Mouse (Mus musculus) midbrain, embryonic 14.5 days (tissue): Measurements from ENCODE around the gene Gls. TPM values are rescaled to one million over a fixed set of nuclear protein-coding genes. Genes with fewer than 3 reads are reported as not detected.
A peak's percentile ranks its signal among the peaks of the same experiment; 100 is the strongest.

ENCODE experiments used
- ATAC-seq: fragments of 200-750 bp; cut with Nextera tagmentation; 2 replicates; pipeline ENCODE4 v1.8.0; 2017; ENCODE audit warnings: moderate number of reproducible peaks, moderate library complexity; ENCODE audit not compliant: low FRiP score, low TSS enrichment
- DNase-seq: peaks from one replicate; pipeline ENCODE4 v3.0.0-alpha.2; 2015
- H3K27ac ChIP-seq: fragments of 300-500 bp; sonication (generic); replicated peaks from 2 replicates; pipeline ENCODE4 v1.5.1; 2014; ENCODE audit warnings: mild to moderate bottlenecking, low read depth, low read length, moderate library complexity
- H3K27me3 ChIP-seq: fragments of 300-500 bp; sonication (generic); 2 replicates; pipeline ENCODE4 v1.6.1; 2014; ENCODE audit warnings: low read length, control low read depth, mixed read lengths; ENCODE audit not compliant: control insufficient read depth, insufficient read depth
- H3K36me3 ChIP-seq: fragments of 300-500 bp; sonication (generic); 2 replicates; pipeline ENCODE4 v1.6.1; 2014; ENCODE audit warnings: low read length, control low read depth; ENCODE audit not compliant: control insufficient read depth, insufficient read depth
- H3K4me1 ChIP-seq: fragments of 300-500 bp; sonication (generic); 2 replicates; pipeline ENCODE4 v1.6.1; 2014; ENCODE audit warnings: mild to moderate bottlenecking, antibody characterized with exemption, low read length, control low read depth; ENCODE audit not compliant: control insufficient read depth, insufficient read depth
- H3K4me2 ChIP-seq: fragments of 300-500 bp; sonication (generic); 2 replicates; pipeline ENCODE4 v1.6.1; 2014; ENCODE audit warnings: mild to moderate bottlenecking, low read length, moderate library complexity
- H3K4me3 ChIP-seq: fragments of 300-500 bp; sonication (generic); replicated peaks from 2 replicates; pipeline ENCODE4 v1.5.1; 2014; ENCODE audit warnings: low read depth, low read length
- H3K9ac ChIP-seq: fragments of 300-500 bp; sonication (generic); replicated peaks from 2 replicates; pipeline ENCODE4 v1.6.1; 2014; ENCODE audit warnings: mild to moderate bottlenecking, low read length, moderate library complexity
- H3K9me3 ChIP-seq: fragments of 300-500 bp; sonication (generic); 2 replicates; pipeline ENCODE4 v1.6.1; 2016; ENCODE audit warnings: low read length, control low read depth, mixed read lengths; ENCODE audit not compliant: control insufficient read depth
- WGBS: fragments of 180-500 bp; shearing (Covaris S2); extraction: QIAGEN DNeasy Blood & Tissue Kit; methylation state at CpG from one replicate; pipeline ENCODE4 v1.1.7; 2014; 5-methylcytosine and 5-hydroxymethylcytosine counted together
- polyA plus RNA-seq: library from polyadenylated mRNA; unstranded; fragments of >200 nt; fragmentation: Nextera tagmentation; extraction: Ambion mirVana; gene quantifications from 2 replicates; pipeline ENCODE4 v1.2.1, GENCODE M21; 2014

The Gls gene
- polyA plus RNA-seq, 1 experiment from 2014 or later: 67.1 TPM

DNA sequence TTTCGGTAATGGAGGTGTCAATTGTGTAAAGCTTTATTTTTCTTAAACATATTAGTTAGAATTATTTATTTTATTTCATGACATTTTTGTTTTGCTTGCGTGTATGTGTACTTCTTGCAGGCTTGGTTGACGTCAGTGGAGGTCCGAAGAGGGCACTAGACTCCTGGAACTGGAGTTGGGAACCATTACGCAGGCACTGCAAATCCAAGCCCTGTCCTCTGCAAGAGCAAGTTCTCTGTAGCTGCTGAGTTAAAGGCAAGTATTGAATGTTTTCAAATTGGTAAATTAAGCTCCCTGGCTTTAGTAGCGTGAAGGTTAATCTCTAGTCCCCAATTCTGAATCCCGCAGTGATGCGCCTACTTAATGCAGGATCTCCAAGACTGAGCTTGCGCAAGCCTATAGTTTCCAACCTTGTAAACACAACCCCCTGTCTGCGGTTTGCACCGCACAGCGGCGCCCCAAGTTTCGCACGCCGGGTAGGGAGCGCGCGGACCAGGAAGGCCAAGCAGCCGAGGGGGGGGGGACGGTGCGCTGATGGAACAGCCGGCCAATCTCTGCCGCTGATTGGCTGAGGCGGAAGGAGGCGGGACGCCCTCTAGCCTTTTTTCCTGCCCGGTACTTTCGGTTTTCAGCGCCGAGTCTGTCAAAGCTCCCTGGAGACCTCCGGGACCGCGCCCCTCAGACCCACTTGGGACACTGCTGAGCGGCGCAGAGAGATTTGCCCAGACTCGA lies 114.0 kb downstream of the Gls start, which contains the start of gene Stat1:
Stat1 (plus strand) TSS at position 581 of the 732 bp plus-strand sequence.
- Histone ChIP-seq H3K9ac (peak within 1 kb of the TSS; percentile 70), H3K9me3 (no peaks in the 10 kb centered on the region), H3K4me3 (peak within 1 kb of the TSS; percentile 81), H3K27ac (peak within 1 kb of the TSS; percentile 73), H3K4me1 (no peaks in the 10 kb centered on the region), H3K36me3 (no peaks in the 10 kb centered on the region), H3K4me2 (peak within 1 kb of the TSS; percentile 83), H3K27me3 (no peaks in the 10 kb centered on the region)
- DNase-seq: peak; percentile 94
- ATAC-seq: peak; percentile 93
- 4% methylated on average over 37 of the region's 37 CpGs for WGBS

DNA sequence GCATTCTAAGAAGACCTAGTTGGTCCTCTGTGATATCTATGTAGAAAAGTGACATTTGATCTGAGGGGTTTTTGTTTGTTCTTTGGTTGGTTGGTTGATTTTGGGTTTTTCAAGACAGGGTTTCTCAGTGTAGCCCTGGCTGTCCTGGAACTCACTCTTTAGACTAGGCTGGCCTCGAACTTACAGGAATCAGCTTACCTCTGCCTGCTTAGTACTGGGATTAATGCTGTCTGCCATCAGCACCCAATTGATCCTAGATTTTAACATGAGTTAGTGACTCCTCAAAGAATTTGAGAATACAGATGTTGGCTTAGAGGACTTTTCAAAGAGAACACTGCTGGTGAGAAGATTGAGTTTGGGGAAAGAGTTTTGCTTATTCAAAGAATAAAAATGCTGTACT lies 115.3 kb downstream of the Gls start:
- ATAC-seq (no peak), DNase-seq (no peak)
- H3K27ac ChIP-seq: no peak overlapping the region
- 98% methylated on average over 1 of the region's 1 CpGs for WGBS
- H3K27me3 ChIP-seq: no peaks in the 10 kb centered on the region
- no peaks in the 10 kb centered on the region for H3K36me3 ChIP-seq
- no peak overlapping the region for H3K4me2 ChIP-seq
- no peaks in the 10 kb centered on the region for H3K9me3 ChIP-seq
- H3K4me3 ChIP-seq: no peak overlapping the region
- H3K4me1 ChIP-seq: peaks cover 5% of the 10 kb centered on the region
- H3K9ac ChIP-seq: no peak overlapping the region

DNA sequence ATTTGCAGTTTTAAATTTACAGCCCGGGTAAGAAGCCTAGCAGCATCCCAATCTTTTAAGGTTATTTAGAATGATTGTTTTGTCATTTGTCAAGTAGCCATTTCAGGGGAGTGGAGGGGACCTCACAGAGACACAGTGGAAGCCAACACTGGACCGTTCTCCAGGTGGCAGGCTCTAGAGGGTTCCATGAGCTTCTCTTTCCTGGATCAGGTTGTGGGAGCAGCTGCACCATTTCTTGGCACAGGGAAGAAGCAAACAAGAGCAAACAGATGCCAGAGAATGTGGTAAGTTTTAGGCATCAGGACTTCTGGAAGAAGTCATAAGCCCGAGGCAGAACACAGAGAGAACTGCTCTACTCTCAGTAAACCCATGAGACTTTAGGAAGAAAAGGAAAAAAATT lies 116.6 kb downstream of the Gls start:
- no peak overlapping the region for H3K27ac ChIP-seq
- no peak overlapping the region for H3K4me3 ChIP-seq
- no peaks in the 10 kb centered on the region for H3K9me3 ChIP-seq
- no peak overlapping the region for H3K9ac ChIP-seq
- WGBS: 75% methylated on average over 3 of the region's 3 CpGs
- H3K27me3 ChIP-seq: no peaks in the 10 kb centered on the region
- H3K36me3 ChIP-seq: no peaks in the 10 kb centered on the region
- no peak overlapping the region for H3K4me2 ChIP-seq
- peaks cover 5% of the 10 kb centered on the region for H3K4me1 ChIP-seq
- no peak for DNase-seq
- no peak for ATAC-seq

DNA sequence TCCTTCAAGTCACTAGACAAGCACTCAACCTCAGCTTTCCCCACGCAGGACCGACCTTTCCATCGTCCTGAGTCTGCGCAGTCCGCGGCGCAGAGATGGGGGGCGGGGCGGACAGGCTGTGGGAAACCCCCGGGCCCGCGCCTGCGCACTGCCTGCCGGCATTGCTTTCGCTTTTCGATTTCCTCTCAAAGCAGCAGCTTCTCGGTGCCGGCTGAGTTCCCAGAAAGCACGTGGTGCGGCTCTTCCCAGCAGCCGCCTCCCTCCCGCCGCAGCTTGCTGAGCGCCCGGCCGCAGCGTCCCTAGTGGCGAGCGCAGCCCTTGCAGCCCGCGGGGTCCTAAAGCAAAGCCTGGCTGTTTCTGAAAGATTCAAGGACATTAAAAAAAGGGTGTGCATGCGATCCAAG lies 119.4 kb downstream of the Gls start:
- DNase-seq (peak; percentile 99), ATAC-seq (peak; percentile 97)
- Histone ChIP-seq H3K4me3 (peak overlapping the region; percentile 29), H3K4me2 (peak overlapping the region; percentile 62), H3K9me3 (no peaks in the 10 kb centered on the region), H3K27me3 (no peaks in the 10 kb centered on the region), H3K9ac (peak overlapping the region; percentile 55; the same call in 1 of the 2 replicates), H3K4me1 (peaks cover 5% of the 10 kb centered on the region), H3K36me3 (no peaks in the 10 kb centered on the region), H3K27ac (peak overlapping the region; percentile 89)
- WGBS: 1% methylated on average over 32 of the region's 32 CpGs

Other genes with a start within 250 kb of the Gls start
- gene Stat4, start 246.1 kb downstream of the Gls start, polyA plus RNA-seq: 0.34 and 0.47 TPM in 2 replicates
- 9.0 and 22.2 TPM in 2 replicates for gene Stat1, start 113.8 kb downstream of the Gls start, polyA plus RNA-seq